Mouse (Mus musculus) E14TG2a.4 (cell line): ENCODE data around the gene 4430402I18Rik.

Source experiments
- CTCF ChIP-seq: conservative IDR thresholded peaks from 2 replicates; pipeline ENCODE4 v1.5.1; 2014; ENCODE audit warnings: low read length
- NANOG ChIP-seq: IDR thresholded peaks from 2 replicates; pipeline ENCODE4 v1.6.1; 2014; ENCODE audit warnings: borderline replicate concordance, low read length, mixed read lengths
- POU5F1 ChIP-seq: IDR thresholded peaks from 2 replicates; pipeline ENCODE4 v1.6.1; 2014; ENCODE audit warnings: low read length, borderline replicate concordance

DNA sequence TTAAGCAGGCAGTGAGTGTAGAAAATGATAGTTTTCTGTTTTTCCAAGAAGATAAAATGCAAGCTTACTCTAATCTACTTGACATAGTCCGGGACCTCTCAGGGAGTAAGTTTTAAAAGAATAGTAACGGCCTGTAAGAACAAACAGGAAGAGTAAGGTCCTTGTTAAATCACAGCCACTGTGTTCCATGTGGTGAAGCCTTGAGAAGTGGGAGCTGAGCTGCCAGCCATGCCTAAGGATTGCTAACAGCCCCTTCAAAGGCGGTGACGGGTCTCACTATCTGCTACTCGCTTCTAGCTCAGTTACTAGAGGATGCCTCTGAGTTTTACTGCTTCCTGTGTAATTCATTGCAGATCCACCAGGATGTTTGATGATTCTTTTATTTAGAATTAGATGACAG lies 49.2 kb upstream of the 4430402I18Rik start:
- TF ChIP-seq CTCF (no peak), POU5F1 (no peak), NANOG (no peak)
